Mouse (Mus musculus) embryo, embryonic 11.5 days (tissue): ENCODE results near the gene Apln.
A peak's percentile ranks its signal among the peaks of the same experiment; 100 is the strongest.

Experiments
- DNase-seq: peaks from one replicate; pipeline ENCODE4 v3.0.0-alpha.2; 2012; ENCODE audit warnings: low read depth, low spot score

Apln gene

GRCm38 (mm10) chrX:48019359-48019758 lies 15.3 kb downstream of the Apln start:
- no peak for DNase-seq

GRCm38 (mm10) chrX:48016906-48017601 lies 17.6 kb downstream of the Apln start:
- no peak for DNase-seq

- no peak for DNase-seq
These were observed 23.0 kb downstream of the Apln start for GRCm38 (mm10) chrX:48011656-48012055.

GRCm38 (mm10) chrX:48006062-48006461 lies 28.6 kb downstream of the Apln start:
- DNase-seq = no peak

- no peak for DNase-seq
These were observed 29.9 kb downstream of the Apln start for GRCm38 (mm10) chrX:48004786-48005185.

- DNase-seq = no peak
These were observed 33.5 kb downstream of the Apln start for GRCm38 (mm10) chrX:48001151-48001550.

GRCm38 (mm10) chrX:47998412-47998811 lies 36.2 kb downstream of the Apln start:
- DNase-seq = no peak

GRCm38 (mm10) chrX:47992606-47993005 lies 42.0 kb downstream of the Apln start:
- peak; percentile 31 for DNase-seq

GRCm38 (mm10) chrX:47988024-47988423 lies 46.6 kb downstream of the Apln start:
- no peak for DNase-seq

- peak; percentile 38 for DNase-seq
These were observed 49.5 kb downstream of the Apln start for GRCm38 (mm10) chrX:47985000-47985619.

- DNase-seq = no peak
These were observed 57.6 kb downstream of the Apln start for GRCm38 (mm10) chrX:47977078-47977477.

GRCm38 (mm10) chrX:47976551-47976950 lies 58.1 kb downstream of the Apln start:
- no peak for DNase-seq
